Mouse (Mus musculus): Measurements from ENCODE around the gene Tmem178b. TPM values are rescaled to one million over a fixed set of nuclear protein-coding genes. Genes with fewer than 3 reads are reported as not detected.

Gene Tmem178b
- polyA plus RNA-seq, 1 experiment = 0.29 TPM

GRCm38 (mm10) chr6:40303379-40303778 is 430.3 kb downstream of the Tmem178b start:
- TF ChIP-seq POLR2A (IDR thresholded peaks at IDR 0.05; ENCODE audit: low read depth, low read length) = no peak
- TF ChIP-seq CTCF (IDR thresholded peaks at IDR 0.05; ENCODE audit: extremely low read depth, insufficient read length, insufficient replicate concordance, low read depth, low read length) = no peak
- H3K4me3 ChIP-seq (ENCODE audit: low read depth, low read length) = no peak overlapping the region
- no peaks in the 10 kb centered on the region; the same call in 1 of the 2 replicates for H3K27me3 ChIP-seq (ENCODE audit: control insufficient read depth, insufficient read depth, low read length)
- no peaks in the 10 kb centered on the region for H3K36me3 ChIP-seq (ENCODE audit: control insufficient read depth, insufficient read depth, low read length)
- no peaks in the 10 kb centered on the region for H3K4me1 ChIP-seq (ENCODE audit: control insufficient read depth, insufficient read depth, insufficient read length, low read length)
- WGBS = 13% methylated on average over 6 of the region's 6 CpGs
- no peak overlapping the region for H3K27ac ChIP-seq (ENCODE audit: insufficient read depth, low read depth, low read length)

Other genes starting within 250 kb of the Tmem178b start
- 2.2 TPM in 2 replicates for gene Braf, start 147.8 kb upstream of the Tmem178b start, polyA plus RNA-seq (2012; rRNA removed)
- gene Mrps33, start 62.3 kb upstream of the Tmem178b start, polyA plus RNA-seq (2012; rRNA removed) = 11.4 and 15.4 TPM in 2 replicates

All from small intestine, adult 2 months (tissue).